Mouse (Mus musculus): ENCODE measurements around the gene Cysltr1.

Gene Cysltr1

GRCm38 (mm10) chrX:106603386-106603785 is at the start of gene Cysltr1:
Gene Cysltr1, minus strand, starts transcription at chrX:106603679.
- 25% methylated on average over 6 of the region's 6 CpGs for WGBS

GRCm38 (mm10) chrX:106634799-106635541 is 31.5 kb upstream of the Cysltr1 start:
- WGBS: 77% methylated on average over 3 of the region's 3 CpGs

GRCm38 (mm10) chrX:106628514-106628913 is 25.0 kb upstream of the Cysltr1 start:
- WGBS: 64% methylated on average over 1 of the region's 1 CpGs

- WGBS: 44% methylated on average over 3 of the region's 3 CpGs
Observed at GRCm38 (mm10) chrX:106623667-106624066, 20.2 kb upstream of the Cysltr1 start.

- WGBS: 56% methylated on average over 1 of the region's 1 CpGs
Observed at GRCm38 (mm10) chrX:106622512-106622911, 19.0 kb upstream of the Cysltr1 start.

GRCm38 (mm10) chrX:106602574-106603258 is 763 bp downstream of the Cysltr1 start:
- 17% methylated on average over 9 of the region's 9 CpGs for WGBS

- WGBS: 58% methylated on average over 1 of the region's 1 CpGs
Observed at GRCm38 (mm10) chrX:106595904-106596303, 7.6 kb downstream of the Cysltr1 start.

- 60% methylated on average over 3 of the region's 3 CpGs for WGBS
Observed at GRCm38 (mm10) chrX:106582886-106583285, 20.6 kb downstream of the Cysltr1 start, which contains the start of gene Gm5127. Gene Gm5127, plus strand, starts transcription at chrX:106583186.

- WGBS: 62% methylated on average over 2 of the region's 2 CpGs
Observed at GRCm38 (mm10) chrX:106582197-106582596, 21.3 kb downstream of the Cysltr1 start.

- 28% methylated on average over 3 of the region's 3 CpGs for WGBS
Observed at GRCm38 (mm10) chrX:106578966-106579365, 24.5 kb downstream of the Cysltr1 start.

GRCm38 (mm10) chrX:106555457-106555856 is 48.0 kb downstream of the Cysltr1 start:
- WGBS: 71% methylated on average over 2 of the region's 2 CpGs

GRCm38 (mm10) chrX:106536359-106536758 is 67.1 kb downstream of the Cysltr1 start:
- 41% methylated on average over 3 of the region's 3 CpGs for WGBS
